Mouse (Mus musculus) mouse trophoblast stem cell (cell line): ENCODE data around the gene Pcbd2.

Source experiments
- in situ Hi-C, 2 experiments: fragments of 300-500 bp; cut with MseI, MboI; formaldehyde crosslinking; loops; 2 replicates in 1 of 2; 3 replicates in 1 of 2; pipeline ENCODE4 v1.15.1; 2025

Pcbd2 gene

GRCm38 (mm10) chr13:55826008-55826671 is 99.0 kb downstream of the Pcbd2 start:
- in situ Hi-C loops: no loop called here
